Mouse (Mus musculus) bone marrow, adult 2 months (tissue): ENCODE data around the gene Med16.

Experiments
- CTCF ChIP-seq: fragments of 200-500 bp; IDR thresholded peaks from 2 replicates; pipeline ENCODE4 v1.5.1; 2011; ENCODE audit warnings: low read length, control low read depth; ENCODE audit not compliant: control insufficient read depth, insufficient read depth
- POLR2A ChIP-seq: fragments of 200-500 bp; IDR thresholded peaks from 2 replicates; pipeline ENCODE4 v1.6.1; 2011; ENCODE audit warnings: low read depth, mild to moderate bottlenecking, control low read depth, low read length, borderline replicate concordance; ENCODE audit not compliant: control insufficient read depth

- TF ChIP-seq POLR2A, result no peak
- TF ChIP-seq CTCF, result no peak
Measured at GRCm38 (mm10) chr10:79950661-79951060, 41.9 kb upstream of the Med16 start.
